Mouse (Mus musculus): ENCODE data around the gene Erg. TPM values are rescaled to one million over a fixed set of nuclear protein-coding genes. Genes with fewer than 3 reads are reported as not detected.

Erg gene
- total and polyA plus RNA-seq, 2 experiments from 2014 or later = 1.8 to 6.4 TPM

GRCm38 (mm10) chr16:95519520-95519919 is 66.9 kb downstream of the Erg start:
- Histone ChIP-seq H3K4me1 (ENCODE audit: insufficient read depth) (no peaks in the 10 kb centered on the region), H3K9ac (no peak overlapping the region), H3K9me3 (ENCODE audit: low read length) (no peaks in the 10 kb centered on the region), H3K27ac (ENCODE audit: low read depth, low read length) (no peak overlapping the region), H3K36me3 (ENCODE audit: insufficient read depth) (no peaks in the 10 kb centered on the region), H3K27me3 (ENCODE audit: insufficient read depth, low read length) (no peaks in the 10 kb centered on the region), H3K4me2 (ENCODE audit: low read depth) (no peak overlapping the region), H3K4me3 (ENCODE audit: low read depth, low read length) (no peak overlapping the region)
- ATAC-seq = no peak
- 70% methylated on average over 8 of the region's 8 CpGs for WGBS
- DNase-seq = no peak
- no peak for TF ChIP-seq CTCF (IDR thresholded peaks at IDR 0.05; ENCODE audit: low read depth)

- H3K36me3 ChIP-seq (ENCODE audit: insufficient read depth) = no peaks in the 10 kb centered on the region
- no peak overlapping the region for H3K9ac ChIP-seq
- no peak overlapping the region for H3K4me2 ChIP-seq (ENCODE audit: low read depth)
- no peak overlapping the region for H3K4me3 ChIP-seq (ENCODE audit: low read depth, low read length)
- H3K9me3 ChIP-seq (ENCODE audit: low read length) = no peaks in the 10 kb centered on the region
- DNase-seq (no peak), ATAC-seq (no peak)
- no peaks in the 10 kb centered on the region for H3K27me3 ChIP-seq (ENCODE audit: insufficient read depth, low read length)
- H3K27ac ChIP-seq (ENCODE audit: low read depth, low read length) = no peak overlapping the region
- no peak for TF ChIP-seq CTCF (IDR thresholded peaks at IDR 0.05; ENCODE audit: low read depth)
- WGBS = 83% methylated on average over 2 of the region's 2 CpGs
- no peaks in the 10 kb centered on the region for H3K4me1 ChIP-seq (ENCODE audit: insufficient read depth)
These were observed 80.3 kb downstream of the Erg start for GRCm38 (mm10) chr16:95506051-95506450.

- Histone ChIP-seq H3K36me3 (ENCODE audit: insufficient read depth) (no peaks in the 10 kb centered on the region), H3K4me3 (ENCODE audit: low read depth, low read length) (no peak overlapping the region), H3K9ac (no peak overlapping the region), H3K4me1 (ENCODE audit: insufficient read depth) (no peaks in the 10 kb centered on the region), H3K4me2 (ENCODE audit: low read depth) (no peak overlapping the region), H3K27ac (ENCODE audit: low read depth, low read length) (no peak overlapping the region), H3K9me3 (ENCODE audit: low read length) (no peaks in the 10 kb centered on the region), H3K27me3 (ENCODE audit: insufficient read depth, low read length) (no peaks in the 10 kb centered on the region)
- ATAC-seq (no peak), DNase-seq (no peak)
- TF ChIP-seq CTCF (IDR thresholded peaks at IDR 0.05; ENCODE audit: low read depth) = no peak
- WGBS = 90% methylated on average over 10 of the region's 10 CpGs
These were observed 89.7 kb downstream of the Erg start for GRCm38 (mm10) chr16:95496582-95497300.

- TF ChIP-seq CTCF (IDR thresholded peaks at IDR 0.05; ENCODE audit: low read depth) = no peak
- Histone ChIP-seq H3K4me1 (ENCODE audit: insufficient read depth) (no peaks in the 10 kb centered on the region), H3K27ac (ENCODE audit: low read depth, low read length) (no peak overlapping the region), H3K9ac (no peak overlapping the region), H3K27me3 (ENCODE audit: insufficient read depth, low read length) (no peaks in the 10 kb centered on the region), H3K36me3 (ENCODE audit: insufficient read depth) (no peaks in the 10 kb centered on the region), H3K4me2 (ENCODE audit: low read depth) (no peak overlapping the region), H3K9me3 (ENCODE audit: low read length) (no peaks in the 10 kb centered on the region), H3K4me3 (ENCODE audit: low read depth, low read length) (no peak overlapping the region)
- no peak for ATAC-seq
- DNase-seq = no peak
- WGBS = 63% methylated on average over 3 of the region's 3 CpGs
These were observed 92.3 kb downstream of the Erg start for GRCm38 (mm10) chr16:95494108-95494507.

- Histone ChIP-seq H3K27me3 (ENCODE audit: insufficient read depth, low read length) (no peaks in the 10 kb centered on the region), H3K36me3 (ENCODE audit: insufficient read depth) (no peaks in the 10 kb centered on the region), H3K9ac (no peak overlapping the region), H3K4me2 (ENCODE audit: low read depth) (no peak overlapping the region), H3K9me3 (ENCODE audit: low read length) (no peaks in the 10 kb centered on the region), H3K27ac (ENCODE audit: low read depth, low read length) (no peak overlapping the region), H3K4me1 (ENCODE audit: insufficient read depth) (no peaks in the 10 kb centered on the region), H3K4me3 (ENCODE audit: low read depth, low read length) (no peak overlapping the region)
- no peak for DNase-seq
- ATAC-seq = no peak; the same call in 1 of the 2 replicates
- WGBS = 47% methylated on average over 8 of the region's 8 CpGs
- TF ChIP-seq CTCF (IDR thresholded peaks at IDR 0.05; ENCODE audit: low read depth) = no peak
These were observed 93.1 kb downstream of the Erg start for GRCm38 (mm10) chr16:95493336-95493735.

- WGBS = 83% methylated on average over 7 of the region's 7 CpGs
- Histone ChIP-seq H3K9ac (no peak overlapping the region), H3K4me3 (ENCODE audit: low read depth, low read length) (no peak overlapping the region), H3K9me3 (ENCODE audit: low read length) (no peaks in the 10 kb centered on the region), H3K27me3 (ENCODE audit: insufficient read depth, low read length) (no peaks in the 10 kb centered on the region), H3K4me1 (ENCODE audit: insufficient read depth) (no peaks in the 10 kb centered on the region), H3K4me2 (ENCODE audit: low read depth) (no peak overlapping the region), H3K36me3 (ENCODE audit: insufficient read depth) (no peaks in the 10 kb centered on the region), H3K27ac (ENCODE audit: low read depth, low read length) (no peak overlapping the region)
- TF ChIP-seq CTCF (IDR thresholded peaks at IDR 0.05; ENCODE audit: low read depth) = no peak
- ATAC-seq (no peak), DNase-seq (no peak)
These were observed 94.2 kb downstream of the Erg start for GRCm38 (mm10) chr16:95492146-95492545.

GRCm38 (mm10) chr16:95490386-95490785 is 96.0 kb downstream of the Erg start:
- Histone ChIP-seq H3K4me2 (ENCODE audit: low read depth) (no peak overlapping the region), H3K4me3 (ENCODE audit: low read depth, low read length) (no peak overlapping the region), H3K9ac (no peak overlapping the region), H3K36me3 (ENCODE audit: insufficient read depth) (no peaks in the 10 kb centered on the region), H3K9me3 (ENCODE audit: low read length) (no peaks in the 10 kb centered on the region), H3K4me1 (ENCODE audit: insufficient read depth) (no peaks in the 10 kb centered on the region), H3K27me3 (ENCODE audit: insufficient read depth, low read length) (no peaks in the 10 kb centered on the region), H3K27ac (ENCODE audit: low read depth, low read length) (no peak overlapping the region)
- WGBS = 83% methylated on average over 5 of the region's 5 CpGs
- TF ChIP-seq CTCF (IDR thresholded peaks at IDR 0.05; ENCODE audit: low read depth) = no peak
- ATAC-seq (no peak), DNase-seq (no peak)
